Mouse (Mus musculus): Measurements from ENCODE around the gene Nr1h4. TPM values are rescaled to one million over a fixed set of nuclear protein-coding genes. Genes with fewer than 3 reads are reported as not detected.

The Nr1h4 gene
- total RNA-seq, 4 experiments from 2014 or later = 0.35 to 0.50 (median 0.41) TPM

DNA sequence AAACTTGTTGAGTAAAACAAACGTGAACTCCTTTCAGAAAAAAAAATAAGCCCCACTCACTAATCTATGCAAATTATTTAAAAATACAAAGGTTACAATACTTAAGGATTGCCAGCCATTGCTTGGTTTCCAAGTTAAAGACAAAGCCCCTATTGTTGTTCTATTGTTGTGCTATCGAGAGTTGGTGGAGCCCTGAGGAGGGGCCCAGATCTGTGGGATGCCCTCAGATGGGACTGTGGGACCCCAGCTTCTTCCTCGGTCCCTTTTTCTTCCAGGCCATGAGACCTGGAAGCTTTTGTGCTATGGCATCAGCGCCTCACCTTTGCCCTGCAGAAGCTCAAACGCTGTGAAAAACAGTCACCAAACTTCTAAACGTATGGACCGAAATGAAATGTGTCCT, 51.7 kb downstream of the Nr1h4 start:
- DNase-seq (ENCODE audit: low spot score) = no peak

DNA sequence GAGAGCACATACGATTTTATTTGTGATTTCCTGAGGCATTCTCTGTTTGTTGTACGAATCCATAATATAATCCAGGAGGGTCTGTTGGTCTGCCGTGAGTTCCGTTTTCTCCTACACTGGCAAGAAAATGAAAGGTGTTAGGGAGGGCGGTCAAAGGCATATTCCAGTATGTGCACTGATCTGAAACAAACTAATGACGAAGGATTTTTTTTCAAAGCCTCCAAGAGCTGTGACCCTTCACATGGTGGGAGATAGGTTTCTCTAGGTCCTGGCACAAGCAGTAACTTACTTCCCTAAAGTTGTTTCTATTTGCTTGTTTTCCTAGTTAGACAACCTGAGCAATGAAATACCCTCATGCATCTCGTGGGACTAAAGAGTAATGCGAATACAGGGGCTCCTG, 54.6 kb downstream of the Nr1h4 start:
- no peak for DNase-seq (ENCODE audit: low spot score)

DNA sequence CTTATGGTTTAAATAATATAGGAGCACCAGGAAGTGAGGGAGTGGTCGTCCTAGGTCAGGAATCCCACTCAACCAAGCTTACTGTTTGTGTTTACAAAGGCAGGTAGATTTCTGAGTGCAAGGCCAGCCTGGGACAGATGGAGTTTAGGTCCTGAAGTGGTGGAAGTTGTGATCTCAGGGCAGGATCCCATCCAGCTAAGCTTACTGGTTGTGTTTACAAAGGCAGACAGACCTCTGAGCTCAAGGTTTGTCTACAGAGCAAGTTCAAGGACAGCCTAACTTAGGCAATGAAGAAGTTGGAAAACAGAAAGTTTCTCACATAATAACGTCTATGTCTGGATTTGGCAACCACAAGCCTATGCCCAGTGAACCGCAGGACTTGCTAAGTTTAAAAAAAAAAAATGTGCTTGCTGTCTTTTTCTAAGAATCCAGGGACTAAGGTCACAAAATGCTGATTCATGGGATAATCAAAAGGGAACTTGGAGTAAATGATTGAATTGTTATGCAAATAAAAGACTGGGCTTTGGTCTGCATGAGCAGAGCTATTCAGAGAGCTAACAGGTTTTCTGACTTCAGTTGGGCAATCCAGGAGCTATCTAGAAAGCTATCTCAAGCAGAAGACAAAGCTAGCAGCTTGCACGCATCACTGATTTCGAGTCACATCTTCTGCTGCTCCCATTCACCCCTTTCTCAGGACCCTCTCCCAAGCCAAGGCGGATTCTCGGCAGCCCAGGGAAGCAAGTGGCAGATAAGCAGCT, 62.6 kb downstream of the Nr1h4 start:
- DNase-seq (ENCODE audit: low spot score) = no peak

DNA sequence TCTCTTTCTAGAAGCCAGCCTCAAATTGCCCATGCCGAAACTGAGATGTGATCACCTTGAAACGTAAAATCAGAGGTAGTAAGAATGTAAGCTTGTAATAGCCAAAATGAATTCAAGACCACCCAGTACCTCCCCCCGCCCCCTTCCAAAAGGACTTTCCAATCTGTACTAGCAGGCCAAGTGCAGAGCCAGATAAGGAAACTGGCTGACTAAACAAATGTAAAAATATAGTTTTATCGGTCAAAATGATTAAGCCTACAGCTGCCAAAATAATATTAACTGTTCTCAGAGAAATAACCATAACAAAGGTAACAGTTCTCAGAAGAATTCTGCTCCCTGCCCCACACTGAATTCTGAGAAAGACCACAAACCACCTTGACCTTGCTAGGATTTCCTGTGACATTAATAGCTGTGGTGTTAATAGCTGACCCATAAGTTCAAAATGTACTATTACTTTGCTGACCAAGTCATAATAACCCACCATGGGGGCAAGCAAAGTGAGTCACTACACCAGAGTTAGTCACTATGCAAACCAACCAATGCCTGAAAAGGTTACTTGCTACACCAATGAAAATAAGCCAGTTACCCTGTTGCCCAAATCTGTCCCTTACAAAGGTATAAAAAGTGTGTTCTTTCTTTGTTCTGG, 68.5 kb downstream of the Nr1h4 start:
- DNase-seq (ENCODE audit: low spot score) = no peak

DNA sequence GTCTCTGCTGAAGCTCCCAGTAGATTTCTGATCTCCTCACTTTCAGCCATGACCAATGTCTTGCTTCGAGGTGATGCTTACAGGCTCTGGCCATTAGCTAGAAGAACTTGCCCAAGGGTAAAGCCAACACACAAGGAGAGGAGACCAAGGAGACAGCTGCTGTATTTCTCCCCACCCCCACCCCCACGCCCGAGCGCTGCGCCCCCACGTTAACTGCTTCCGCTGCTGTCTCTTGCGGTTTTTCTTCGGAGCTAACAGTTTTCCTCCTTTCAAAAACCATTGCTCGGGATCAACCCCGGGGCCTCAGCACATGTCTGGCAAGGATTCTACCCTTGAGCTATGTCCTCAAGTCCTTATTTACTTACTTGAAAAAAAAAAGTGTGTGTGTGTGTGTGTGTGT, 70.5 kb downstream of the Nr1h4 start:
- no peak for DNase-seq (ENCODE audit: low spot score)

DNA sequence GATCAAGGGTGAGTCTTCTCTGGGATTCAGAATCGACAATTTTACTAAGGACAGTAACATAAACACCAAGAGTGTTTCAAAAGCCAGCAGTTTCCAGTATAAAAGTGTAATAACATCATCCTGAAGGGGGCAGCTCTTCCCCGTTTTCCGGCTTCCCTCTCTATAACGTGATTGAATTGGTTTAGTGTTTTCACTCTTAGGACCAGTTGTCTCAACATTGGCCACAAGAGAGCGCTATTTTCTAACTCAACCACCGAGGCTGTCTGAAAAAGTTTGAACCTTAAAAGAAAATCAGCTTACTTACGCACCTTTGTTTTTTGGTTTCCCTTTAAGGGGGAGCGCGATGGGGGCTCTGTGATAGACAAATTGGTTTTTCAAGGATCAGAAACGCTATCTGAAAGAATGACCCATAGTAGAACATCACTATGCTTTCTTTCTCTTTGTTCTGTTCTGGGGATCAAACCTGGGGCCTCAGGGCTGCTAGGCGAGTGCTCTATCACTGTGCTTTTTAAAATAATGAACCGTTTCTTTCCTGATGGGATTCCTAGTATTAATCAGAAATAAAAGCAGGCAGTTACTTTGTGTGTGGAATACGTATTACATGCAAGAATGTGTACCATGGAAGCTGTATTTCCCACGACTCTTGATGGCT, 71.4 kb downstream of the Nr1h4 start:
- DNase-seq (ENCODE audit: low spot score) = peak; percentile 89

DNA sequence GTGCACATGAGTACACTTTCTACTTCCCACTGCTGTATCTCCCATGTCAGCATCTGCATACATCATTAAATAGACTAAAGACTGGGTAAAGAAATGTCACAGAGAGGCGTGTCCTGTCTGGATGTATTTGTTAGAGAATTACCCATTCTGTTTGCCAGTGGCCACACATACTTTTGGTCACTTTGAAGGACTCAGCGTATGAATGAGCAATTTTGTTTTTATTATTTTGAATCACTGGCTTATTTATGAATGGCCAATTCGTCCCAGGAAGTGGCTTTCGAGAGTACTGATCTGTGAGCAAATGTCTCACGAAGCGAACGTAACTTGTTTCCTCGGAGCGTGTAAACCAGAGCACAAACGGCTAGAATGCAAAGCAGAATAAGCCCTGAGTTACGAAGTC, 72.4 kb downstream of the Nr1h4 start:
- DNase-seq (ENCODE audit: low spot score) = no peak

DNA sequence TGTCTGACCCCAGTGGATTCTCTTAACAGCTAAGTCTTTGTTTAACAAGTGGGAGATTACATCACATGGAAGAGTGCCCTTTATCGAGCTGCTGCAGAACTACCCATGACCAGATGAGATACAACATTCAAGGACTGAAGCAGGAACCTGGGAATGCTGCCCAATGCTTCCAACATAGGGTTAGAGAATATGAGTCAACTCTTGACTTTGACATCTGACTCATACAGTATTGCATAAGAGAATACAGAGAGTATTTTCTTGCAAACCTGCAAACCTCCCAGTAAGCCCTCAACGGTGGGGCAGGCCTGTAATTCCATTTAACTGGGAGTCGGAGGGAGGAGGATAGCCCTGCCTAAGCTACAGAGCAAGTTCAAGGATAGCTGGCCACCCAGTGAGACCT, 74.6 kb downstream of the Nr1h4 start:
- peak; percentile 41 for DNase-seq (ENCODE audit: low spot score)

DNA sequence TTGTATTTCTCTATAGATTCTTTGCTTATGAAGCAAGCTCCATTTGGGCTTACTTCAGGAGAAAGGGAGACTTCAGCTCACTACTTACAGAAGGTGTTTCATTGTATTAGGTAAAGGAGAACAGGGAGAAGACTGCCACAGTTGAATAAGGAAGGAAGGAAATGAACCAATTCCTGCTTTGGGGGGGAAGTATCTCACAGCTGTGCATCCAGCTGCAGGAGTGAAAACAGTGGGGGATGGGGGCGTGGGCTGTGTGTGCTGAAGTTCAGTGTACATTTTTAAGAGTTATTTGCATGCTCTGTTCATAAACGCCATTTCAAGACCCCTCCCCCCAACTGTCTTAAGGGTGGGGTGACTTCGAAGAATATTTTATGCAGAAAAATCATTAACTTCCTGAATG, 79.6 kb downstream of the Nr1h4 start:
- no peak for DNase-seq (ENCODE audit: low spot score)

DNA sequence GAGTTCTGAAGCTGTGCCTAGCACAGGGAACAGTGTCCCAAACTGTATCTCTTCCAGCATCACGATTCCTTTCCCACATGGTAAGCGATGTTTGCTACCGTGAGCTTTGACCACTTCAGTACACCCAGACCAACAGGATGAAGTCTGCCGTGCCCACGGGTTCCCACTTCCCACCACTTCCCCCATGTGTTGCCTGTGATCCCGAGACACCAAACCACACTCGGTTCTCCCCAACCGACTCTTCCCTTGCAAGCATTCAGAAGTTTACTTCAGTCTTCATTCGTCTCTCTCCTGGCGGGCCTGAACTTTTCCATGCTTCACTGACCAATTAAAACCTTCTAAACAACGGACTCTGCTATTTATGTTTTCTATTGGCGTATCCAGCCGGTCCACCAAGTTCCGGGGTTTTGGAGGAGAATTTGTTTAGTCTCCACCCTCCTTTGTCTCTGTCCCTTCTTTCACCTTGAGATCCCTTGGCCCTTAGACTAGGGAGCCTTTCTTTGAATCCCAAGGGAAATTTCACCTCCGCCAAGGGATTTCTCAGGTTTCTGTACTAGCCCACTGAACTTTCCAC, 80.2 kb downstream of the Nr1h4 start:
- no peak for DNase-seq (ENCODE audit: low spot score)

DNA sequence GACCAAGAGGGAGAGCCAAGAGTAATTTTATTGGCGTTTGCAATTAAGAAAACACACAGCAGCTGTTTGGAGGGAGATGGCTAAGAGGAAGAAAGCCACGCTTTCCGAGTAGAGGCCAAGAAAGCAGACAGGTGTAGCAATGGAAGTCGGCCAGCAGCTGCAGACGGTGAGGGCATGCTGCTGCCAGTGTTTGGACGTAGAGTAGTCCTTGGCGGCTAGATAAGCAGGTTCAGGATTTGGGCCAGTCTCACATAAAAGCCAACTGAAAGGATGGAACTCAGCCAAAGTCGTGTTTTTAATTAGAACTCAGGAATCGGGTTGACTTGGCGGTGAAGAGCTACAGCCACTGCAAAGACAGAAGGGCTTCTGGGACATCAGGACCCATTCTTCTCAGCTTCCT, 83.0 kb downstream of the Nr1h4 start:
- DNase-seq (ENCODE audit: low spot score) = no peak

DNA sequence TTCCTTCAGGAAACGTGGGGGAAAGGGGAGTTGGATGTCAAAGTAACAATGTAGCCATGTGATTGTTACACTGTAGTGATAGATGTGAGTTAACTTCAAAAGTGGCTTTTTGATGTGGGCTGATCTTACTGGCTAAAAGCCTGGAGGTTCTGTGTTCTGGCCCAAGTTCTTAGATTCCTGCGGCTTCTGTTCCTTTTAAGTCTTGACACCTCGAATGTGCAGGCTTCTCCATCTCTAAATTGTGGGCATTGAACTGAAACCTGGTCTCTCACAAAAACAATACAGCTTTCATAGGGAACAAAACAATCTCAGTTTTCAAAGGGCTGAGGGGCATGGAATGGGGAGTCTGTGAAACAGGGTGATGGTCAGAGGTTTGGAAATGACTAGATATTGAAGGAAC, 89.0 kb downstream of the Nr1h4 start:
- no peak for DNase-seq (ENCODE audit: low spot score)

DNA sequence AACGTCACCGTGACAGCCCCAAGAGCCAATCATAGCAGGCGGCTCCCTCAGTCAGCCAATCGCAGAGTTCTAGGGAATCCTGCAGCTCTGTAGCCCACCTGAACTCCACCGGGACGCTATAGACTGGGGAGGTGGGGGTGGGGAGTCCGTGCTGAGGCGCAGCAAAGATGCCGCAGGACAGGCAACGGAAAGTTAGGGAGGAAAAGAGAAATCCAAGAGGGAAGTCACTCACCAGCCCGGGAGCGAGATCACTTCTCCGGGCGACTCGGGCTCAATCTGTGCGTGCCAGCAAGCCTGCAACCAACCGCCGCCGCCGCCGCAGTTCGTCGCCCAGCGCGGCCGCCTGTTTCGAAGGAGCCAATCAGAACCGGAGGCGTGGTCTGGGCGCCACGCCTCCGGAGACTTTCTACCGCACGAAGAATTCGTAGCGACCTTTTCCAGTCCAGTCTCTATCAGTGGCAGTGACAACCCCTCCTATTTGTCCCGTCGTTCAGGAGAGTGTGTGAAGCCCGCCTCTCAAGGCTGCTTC, 89.7 kb downstream of the Nr1h4 start, which contains the start of gene Gas2l3:
Gene Gas2l3, minus strand, starts transcription at position 345 of the 529 bp plus-strand sequence.
- DNase-seq (ENCODE audit: low spot score) = peak; percentile 78

DNA sequence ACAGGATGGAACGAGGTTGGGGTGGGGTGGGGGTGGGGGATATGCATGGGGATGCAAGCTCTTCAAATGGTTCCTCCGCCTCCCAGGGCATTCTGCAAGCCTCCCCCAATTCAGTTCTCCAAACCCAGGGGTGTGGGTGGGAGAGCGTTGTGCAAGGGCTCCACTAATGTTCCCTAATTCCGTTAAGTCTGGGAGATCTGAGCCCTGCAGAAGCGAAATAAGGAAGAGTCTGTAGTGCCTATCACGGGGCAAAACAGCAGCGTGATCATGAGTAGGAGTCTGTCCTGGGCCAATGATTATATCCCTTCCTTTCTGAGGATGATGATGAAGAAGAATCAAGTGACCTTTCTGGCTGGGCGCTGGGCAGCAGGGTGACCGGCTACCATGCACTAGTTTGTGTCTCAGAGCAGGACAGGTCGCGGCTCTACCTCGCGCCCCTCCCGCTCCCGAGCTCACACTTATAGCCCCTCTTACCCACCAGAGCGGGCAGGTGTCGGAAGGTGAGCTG, 90.2 kb downstream of the Nr1h4 start:
- DNase-seq (ENCODE audit: low spot score) = peak; percentile 26

DNA sequence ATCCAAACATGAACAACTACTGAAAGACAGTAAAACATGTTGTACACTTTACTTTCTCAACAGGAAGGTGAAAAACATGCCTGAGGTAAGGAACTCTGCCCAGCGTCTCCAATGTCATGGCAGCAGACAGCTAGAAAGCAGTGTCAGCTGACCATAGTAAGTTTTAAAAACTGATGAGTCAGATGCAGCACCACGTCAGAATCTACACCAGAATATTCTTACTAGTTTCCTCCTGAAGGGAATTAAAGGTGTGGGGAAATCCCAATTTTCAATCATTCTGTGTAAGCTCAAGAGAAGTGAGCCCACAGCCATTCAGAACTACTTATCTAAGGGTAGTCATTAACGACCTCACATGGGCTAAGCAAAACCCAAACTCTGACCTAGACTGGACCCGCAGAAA, 90.7 kb downstream of the Nr1h4 start:
- DNase-seq (ENCODE audit: low spot score) = no peak

DNA sequence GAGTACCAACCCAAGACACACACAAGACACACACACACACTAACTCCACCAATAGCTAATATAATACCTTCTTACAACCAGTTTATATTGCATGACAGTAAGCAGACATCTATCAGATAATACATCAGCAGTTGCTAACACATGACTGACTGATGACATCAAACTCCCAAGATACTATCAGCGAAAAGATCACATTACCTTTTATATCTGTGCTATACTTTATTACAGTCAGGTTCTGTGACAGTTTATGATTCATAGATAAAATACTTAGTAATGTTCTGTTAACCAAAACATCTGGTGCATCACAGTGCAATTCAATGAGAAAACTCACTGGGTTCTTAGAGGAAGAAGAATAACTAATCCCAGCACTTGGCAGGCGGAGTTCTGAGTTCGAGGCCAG, 91.4 kb downstream of the Nr1h4 start:
- DNase-seq (ENCODE audit: low spot score) = no peak

DNA sequence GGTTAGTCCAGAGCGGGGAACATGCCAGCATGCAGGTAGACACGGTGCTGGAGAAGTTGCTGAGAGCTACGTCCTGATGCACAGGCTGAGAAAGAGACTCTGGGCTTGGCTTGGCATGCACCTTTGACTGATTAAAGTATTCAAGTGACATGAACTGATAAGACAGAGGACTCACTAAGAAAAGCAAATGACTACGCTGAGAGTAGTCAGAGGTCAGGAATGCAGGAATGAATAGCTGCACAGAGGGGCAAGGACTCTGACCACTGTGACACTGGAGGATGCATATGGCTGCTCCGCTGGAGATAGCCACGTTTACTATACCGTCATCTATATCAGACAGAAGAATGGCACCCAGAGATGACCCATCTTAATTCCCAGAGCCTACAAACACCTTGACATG, 94.0 kb downstream of the Nr1h4 start:
- DNase-seq (ENCODE audit: low spot score) = no peak

DNA sequence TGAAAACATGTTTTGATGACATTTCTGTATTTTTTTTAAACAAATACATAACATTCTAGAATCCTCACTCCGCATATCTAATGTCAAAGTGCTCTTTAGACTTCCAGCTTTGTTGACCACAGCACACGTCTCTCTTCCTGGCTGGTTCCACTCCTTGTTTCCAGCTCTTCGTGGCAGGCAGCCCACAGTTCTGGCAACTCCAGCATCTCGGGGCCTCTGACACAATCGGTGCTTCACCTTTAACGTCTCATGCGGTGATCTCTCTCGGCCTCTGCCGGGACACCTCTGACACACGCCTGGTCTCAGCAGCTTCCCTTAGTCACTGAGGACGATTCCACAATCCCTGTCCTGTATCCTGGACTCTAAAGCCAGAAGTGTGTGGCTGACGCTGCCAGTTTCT, 95.4 kb downstream of the Nr1h4 start:
- DNase-seq (ENCODE audit: low spot score) = no peak

DNA sequence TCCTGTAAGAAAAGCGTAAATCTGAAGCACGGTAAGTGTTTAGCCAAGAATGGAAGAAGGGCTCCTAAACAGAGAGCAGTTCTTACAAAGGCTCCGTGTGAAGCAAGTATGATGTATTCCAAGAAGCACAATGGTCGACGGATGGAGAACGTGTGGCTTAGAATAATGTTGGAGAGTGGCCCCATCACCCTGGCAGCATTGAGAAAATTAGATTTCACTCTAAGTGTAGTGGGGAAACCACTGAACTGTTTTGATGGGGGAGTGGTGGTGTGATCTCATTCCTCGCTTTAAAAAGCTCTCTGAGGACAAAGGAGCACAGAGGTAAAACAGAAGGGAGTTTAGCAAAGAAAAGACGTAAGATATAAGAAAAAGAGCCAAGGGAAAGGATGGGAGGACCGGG, 95.9 kb downstream of the Nr1h4 start:
- DNase-seq (ENCODE audit: low spot score) = no peak

DNA sequence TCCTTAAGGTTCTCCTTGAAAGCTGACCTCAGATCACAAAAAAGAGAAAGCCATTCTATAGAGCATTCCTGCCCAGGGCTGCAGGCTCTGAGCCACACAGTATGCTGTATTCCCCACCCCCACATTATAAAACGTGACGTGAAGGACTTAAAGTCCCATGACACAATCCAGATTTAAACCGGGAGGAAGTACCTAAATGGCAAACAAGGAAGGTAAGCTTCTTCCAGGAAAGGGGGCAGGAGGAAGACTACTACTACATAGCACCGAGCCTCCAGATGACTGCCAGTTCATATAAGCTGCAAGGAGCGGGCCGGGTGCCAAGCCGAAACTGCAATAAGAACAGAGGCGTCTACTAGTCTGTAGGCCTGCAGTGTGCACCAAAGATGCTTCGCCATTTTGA, 97.5 kb downstream of the Nr1h4 start:
- DNase-seq (ENCODE audit: low spot score) = no peak

DNA sequence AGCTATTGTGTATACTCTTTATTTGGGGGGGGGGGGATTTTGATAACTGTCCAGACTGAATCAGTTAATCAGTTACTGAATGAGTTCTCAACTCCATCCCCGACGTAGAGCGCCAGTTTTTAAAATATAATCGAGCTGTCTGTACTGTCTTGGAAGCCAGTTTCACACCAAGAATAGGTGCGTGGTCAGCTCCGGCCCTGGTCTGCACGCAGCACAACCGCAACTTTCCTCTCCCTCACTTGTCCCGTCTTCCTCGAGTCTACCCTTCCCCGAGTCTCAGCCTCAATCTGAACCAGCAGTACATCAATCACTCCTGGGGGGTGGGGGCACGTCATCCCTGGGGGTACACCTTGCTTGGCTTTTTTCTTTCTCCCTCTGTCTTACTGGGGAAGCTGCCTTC, 98.0 kb downstream of the Nr1h4 start:
- DNase-seq (ENCODE audit: low spot score) = no peak
